Mouse (Mus musculus) ES-E14 (cell line): ENCODE data around the gene Zkscan16.

Source experiments
- CHD2 ChIP-seq: IDR thresholded peaks from 2 replicates; pipeline ENCODE4 v1.6.1; 2014; ENCODE audit warnings: mild to moderate bottlenecking, low read depth, low read length, inconsistent platforms
- HCFC1 ChIP-seq: IDR thresholded peaks from 2 replicates; pipeline ENCODE4 v1.6.1; 2012; ENCODE audit warnings: low read length, inconsistent platforms, borderline replicate concordance; ENCODE audit not compliant: insufficient read depth

GRCm38 (mm10) chr4:59003806-59004200, 60.4 kb downstream of the Zkscan16 start:
- TF ChIP-seq HCFC1 (no peak), CHD2 (no peak)
